Mouse (Mus musculus): ENCODE results near the gene Tbcd. TPM values are rescaled to one million over a fixed set of nuclear protein-coding genes. Genes with fewer than 3 reads are reported as not detected.

The Tbcd gene
- polyA plus RNA-seq, 1 experiment = 45.7 TPM

- 34% methylated on average over 3 of the region's 3 CpGs for WGBS
- Histone ChIP-seq H3K27me3 (ENCODE audit: control insufficient read depth, insufficient read depth, low read length) (no peaks in the 10 kb centered on the region), H3K4me1 (ENCODE audit: control insufficient read depth, insufficient read depth, insufficient read length, low read length) (peaks cover 5% of the 10 kb centered on the region; the same call in 1 of the 2 replicates), H3K4me3 (ENCODE audit: low read depth, low read length) (no peak overlapping the region), H3K36me3 (ENCODE audit: control insufficient read depth, insufficient read depth, low read length) (no peaks in the 10 kb centered on the region), H3K27ac (ENCODE audit: insufficient read depth, low read depth, low read length) (no peak overlapping the region)
- no peak for TF ChIP-seq POLR2A (IDR thresholded peaks at IDR 0.05; ENCODE audit: low read depth, low read length)
- no peak for TF ChIP-seq CTCF (IDR thresholded peaks at IDR 0.05; ENCODE audit: extremely low read depth, insufficient read length, insufficient replicate concordance, low read depth, low read length)
Observed at GRCm38 (mm10) chr11:121536528-121536927, 84.8 kb downstream of the Tbcd start.

GRCm38 (mm10) chr11:121542471-121542870, 90.7 kb downstream of the Tbcd start:
- no peak overlapping the region for H3K4me3 ChIP-seq (ENCODE audit: low read depth, low read length)
- no peak overlapping the region for H3K27ac ChIP-seq (ENCODE audit: insufficient read depth, low read depth, low read length)
- TF ChIP-seq CTCF (IDR thresholded peaks at IDR 0.05; ENCODE audit: extremely low read depth, insufficient read length, insufficient replicate concordance, low read depth, low read length) (no peak), POLR2A (IDR thresholded peaks at IDR 0.05; ENCODE audit: low read depth, low read length) (no peak)
- no peaks in the 10 kb centered on the region for H3K36me3 ChIP-seq (ENCODE audit: control insufficient read depth, insufficient read depth, low read length)
- no peaks in the 10 kb centered on the region for H3K27me3 ChIP-seq (ENCODE audit: control insufficient read depth, insufficient read depth, low read length)
- peaks cover 33% of the 10 kb centered on the region for H3K4me1 ChIP-seq (ENCODE audit: control insufficient read depth, insufficient read depth, insufficient read length, low read length)
- WGBS = 84% methylated on average over 4 of the region's 4 CpGs

- no peak overlapping the region for H3K4me3 ChIP-seq (ENCODE audit: low read depth, low read length)
- WGBS = 31% methylated on average over 5 of the region's 5 CpGs
- H3K4me1 ChIP-seq (ENCODE audit: control insufficient read depth, insufficient read depth, insufficient read length, low read length) = peaks cover 41% of the 10 kb centered on the region
- H3K27me3 ChIP-seq (ENCODE audit: control insufficient read depth, insufficient read depth, low read length) = no peaks in the 10 kb centered on the region
- H3K36me3 ChIP-seq (ENCODE audit: control insufficient read depth, insufficient read depth, low read length) = no peaks in the 10 kb centered on the region
- peak overlapping the region; percentile 92 for H3K27ac ChIP-seq (ENCODE audit: insufficient read depth, low read depth, low read length)
- TF ChIP-seq POLR2A (IDR thresholded peaks at IDR 0.05; ENCODE audit: low read depth, low read length) (no peak), CTCF (IDR thresholded peaks at IDR 0.05; ENCODE audit: extremely low read depth, insufficient read length, insufficient replicate concordance, low read depth, low read length) (no peak)
Observed at GRCm38 (mm10) chr11:121543287-121543856, 91.6 kb downstream of the Tbcd start.

- no peak overlapping the region for H3K4me3 ChIP-seq (ENCODE audit: low read depth, low read length)
- 38% methylated on average over 9 of the region's 9 CpGs for WGBS
- H3K27me3 ChIP-seq (ENCODE audit: control insufficient read depth, insufficient read depth, low read length) = no peaks in the 10 kb centered on the region
- peak overlapping the region; percentile 92 for H3K27ac ChIP-seq (ENCODE audit: insufficient read depth, low read depth, low read length)
- peaks cover 42% of the 10 kb centered on the region for H3K4me1 ChIP-seq (ENCODE audit: control insufficient read depth, insufficient read depth, insufficient read length, low read length)
- no peaks in the 10 kb centered on the region for H3K36me3 ChIP-seq (ENCODE audit: control insufficient read depth, insufficient read depth, low read length)
- TF ChIP-seq CTCF (IDR thresholded peaks at IDR 0.05; ENCODE audit: extremely low read depth, insufficient read length, insufficient replicate concordance, low read depth, low read length) (no peak), POLR2A (IDR thresholded peaks at IDR 0.05; ENCODE audit: low read depth, low read length) (peak; percentile 39; the same call in 1 of the 2 replicates)
Observed at GRCm38 (mm10) chr11:121543922-121544321, 92.2 kb downstream of the Tbcd start.

GRCm38 (mm10) chr11:121544755-121545397, 93.1 kb downstream of the Tbcd start:
- Histone ChIP-seq H3K27me3 (ENCODE audit: control insufficient read depth, insufficient read depth, low read length) (no peaks in the 10 kb centered on the region), H3K4me3 (ENCODE audit: low read depth, low read length) (no peak overlapping the region), H3K4me1 (ENCODE audit: control insufficient read depth, insufficient read depth, insufficient read length, low read length) (peaks cover 50% of the 10 kb centered on the region), H3K36me3 (ENCODE audit: control insufficient read depth, insufficient read depth, low read length) (no peaks in the 10 kb centered on the region), H3K27ac (ENCODE audit: insufficient read depth, low read depth, low read length) (peak overlapping the region; percentile 92)
- 29% methylated on average over 7 of the region's 7 CpGs for WGBS
- TF ChIP-seq POLR2A (IDR thresholded peaks at IDR 0.05; ENCODE audit: low read depth, low read length) (no peak), CTCF (IDR thresholded peaks at IDR 0.05; ENCODE audit: extremely low read depth, insufficient read length, insufficient replicate concordance, low read depth, low read length) (no peak)

- Histone ChIP-seq H3K27me3 (ENCODE audit: control insufficient read depth, insufficient read depth, low read length) (no peaks in the 10 kb centered on the region), H3K4me1 (ENCODE audit: control insufficient read depth, insufficient read depth, insufficient read length, low read length) (peaks cover 54% of the 10 kb centered on the region), H3K36me3 (ENCODE audit: control insufficient read depth, insufficient read depth, low read length) (no peaks in the 10 kb centered on the region), H3K27ac (ENCODE audit: insufficient read depth, low read depth, low read length) (no peak overlapping the region; the same call in 1 of the 2 replicates), H3K4me3 (ENCODE audit: low read depth, low read length) (no peak overlapping the region)
- no peak for TF ChIP-seq CTCF (IDR thresholded peaks at IDR 0.05; ENCODE audit: extremely low read depth, insufficient read length, insufficient replicate concordance, low read depth, low read length)
- no peak for TF ChIP-seq POLR2A (IDR thresholded peaks at IDR 0.05; ENCODE audit: low read depth, low read length)
- 44% methylated on average over 3 of the region's 3 CpGs for WGBS
Observed at GRCm38 (mm10) chr11:121545398-121546034, 93.8 kb downstream of the Tbcd start.

- WGBS = 19% methylated on average over 5 of the region's 5 CpGs
- Histone ChIP-seq H3K36me3 (ENCODE audit: control insufficient read depth, insufficient read depth, low read length) (no peaks in the 10 kb centered on the region), H3K27me3 (ENCODE audit: control insufficient read depth, insufficient read depth, low read length) (no peaks in the 10 kb centered on the region), H3K4me1 (ENCODE audit: control insufficient read depth, insufficient read depth, insufficient read length, low read length) (peaks cover 69% of the 10 kb centered on the region), H3K4me3 (ENCODE audit: low read depth, low read length) (no peak overlapping the region), H3K27ac (ENCODE audit: insufficient read depth, low read depth, low read length) (peak overlapping the region; percentile 96)
- TF ChIP-seq CTCF (IDR thresholded peaks at IDR 0.05; ENCODE audit: extremely low read depth, insufficient read length, insufficient replicate concordance, low read depth, low read length) = no peak
- TF ChIP-seq POLR2A (IDR thresholded peaks at IDR 0.05; ENCODE audit: low read depth, low read length) = no peak
Observed at GRCm38 (mm10) chr11:121547234-121547633, 95.5 kb downstream of the Tbcd start.
